Mouse (Mus musculus) gastrocnemius, postnatal 4 days (tissue): Measurements from ENCODE around the gene Mapk13. TPM values are rescaled to one million over a fixed set of nuclear protein-coding genes. Genes with fewer than 3 reads are reported as not detected.
"Not testable (repeated sequence)": the region's sequence is repeated elsewhere in the genome, so short reads cannot be mapped to it uniquely, and the experiment has no call there.

Source experiments
- DNase-seq, 2 experiments: peaks; one replicate each; pipeline ENCODE4 v3.0.0; 2021 to 2022; ENCODE audit warnings: low spot score in 2 of 2, mixed read lengths in 2 of 2
- total RNA-seq, 2 experiments: library from RNA; stranded (reverse); gene quantifications; 2 replicates each; pipeline ENCODE4 v1.2.3; 2021

Mapk13 gene
- total RNA-seq, 2 experiments from 2014 or later = 0.78 to 1.6 TPM

DNA sequence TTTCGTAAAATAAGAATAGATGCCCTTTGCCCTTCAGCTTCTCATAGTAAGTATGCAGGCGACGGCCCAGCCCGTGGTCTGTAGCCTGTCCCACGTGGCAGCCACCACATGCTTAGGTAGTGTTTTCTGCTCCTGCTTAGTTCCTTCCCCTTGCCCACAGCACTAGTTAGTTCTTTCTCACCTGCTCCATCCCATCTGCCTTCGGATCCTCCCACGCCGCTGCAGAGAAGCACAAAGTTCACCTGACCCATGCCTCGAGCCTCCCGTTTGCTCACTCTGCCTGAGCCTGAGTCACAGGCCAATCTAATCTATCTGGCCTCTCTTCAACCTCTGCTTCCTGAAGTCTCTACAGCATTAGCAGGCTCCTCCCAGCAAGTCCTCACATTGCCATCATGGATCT, 43.2 kb downstream of the Mapk13 start:
- DNase-seq = no peak

- DNase-seq = no peak
Measured at GRCm38 (mm10) chr17:28814529-28815097, 45.5 kb downstream of the Mapk13 start.

- DNase-seq = no peak
Measured at GRCm38 (mm10) chr17:28815384-28816004, 46.4 kb downstream of the Mapk13 start.

DNA sequence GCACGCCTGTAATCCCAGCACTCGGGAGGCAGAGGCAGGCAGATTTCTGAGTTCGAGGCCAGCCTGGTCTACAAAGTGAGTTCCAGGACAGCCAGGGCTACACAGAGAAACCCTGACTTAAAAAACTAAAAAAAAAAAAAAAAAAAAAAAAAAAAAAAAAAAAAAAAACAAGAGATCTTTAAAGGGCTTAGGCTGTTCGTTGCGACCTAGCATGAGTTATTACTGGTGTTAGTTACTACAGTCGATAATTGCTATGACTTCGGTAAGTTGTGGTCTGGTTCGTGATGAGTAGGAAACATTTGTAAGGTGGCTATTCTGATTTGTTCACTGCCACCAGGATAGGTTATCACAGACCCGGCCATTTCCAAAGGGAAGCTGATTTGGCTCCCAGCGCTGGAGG, 47.2 kb downstream of the Mapk13 start:
- not testable (repeated sequence) for DNase-seq

GRCm38 (mm10) chr17:28816875-28817811, 48.0 kb downstream of the Mapk13 start:
- no peak for DNase-seq

GRCm38 (mm10) chr17:28820189-28820588, 51.1 kb downstream of the Mapk13 start:
- DNase-seq = no peak

- no peak for DNase-seq
Measured at GRCm38 (mm10) chr17:28823004-28823745, 54.1 kb downstream of the Mapk13 start.

- DNase-seq = no peak
Measured at GRCm38 (mm10) chr17:28823749-28824148, 54.7 kb downstream of the Mapk13 start.

GRCm38 (mm10) chr17:28824896-28825295, 55.8 kb downstream of the Mapk13 start:
- DNase-seq = no peak

DNA sequence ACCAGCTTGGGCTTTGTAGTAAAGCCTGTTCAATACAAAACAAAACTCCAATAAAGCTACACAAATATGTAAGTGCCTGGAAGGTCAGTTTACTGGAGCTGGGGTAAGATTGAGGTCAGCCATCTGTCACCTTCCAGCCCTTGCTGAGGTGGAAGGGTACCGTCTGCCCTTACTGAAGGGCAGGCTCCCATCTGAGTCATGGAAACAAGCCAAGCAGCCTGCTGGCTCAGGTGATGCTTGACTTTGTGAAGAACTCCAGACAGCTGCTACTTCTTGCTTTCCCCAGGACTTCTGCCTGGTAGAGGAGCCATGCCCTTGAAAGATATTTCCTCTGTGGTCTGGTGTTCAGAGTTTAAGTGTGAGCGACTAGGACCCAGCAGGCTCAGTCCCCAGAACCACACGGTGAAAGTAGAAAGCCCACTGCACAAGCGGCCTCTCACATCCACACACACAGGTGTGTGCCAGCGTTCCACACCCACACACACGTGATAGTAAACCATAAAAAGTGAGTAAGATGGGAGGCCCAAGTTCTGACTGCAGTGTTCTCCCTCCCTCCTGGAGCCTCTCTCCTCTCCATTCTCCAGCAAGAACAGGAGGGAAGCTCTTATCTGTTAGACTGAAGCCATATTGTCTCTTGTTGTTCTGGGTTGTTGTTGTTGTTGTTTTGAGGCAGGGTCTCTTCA, 56.4 kb downstream of the Mapk13 start:
- no peak for DNase-seq

DNA sequence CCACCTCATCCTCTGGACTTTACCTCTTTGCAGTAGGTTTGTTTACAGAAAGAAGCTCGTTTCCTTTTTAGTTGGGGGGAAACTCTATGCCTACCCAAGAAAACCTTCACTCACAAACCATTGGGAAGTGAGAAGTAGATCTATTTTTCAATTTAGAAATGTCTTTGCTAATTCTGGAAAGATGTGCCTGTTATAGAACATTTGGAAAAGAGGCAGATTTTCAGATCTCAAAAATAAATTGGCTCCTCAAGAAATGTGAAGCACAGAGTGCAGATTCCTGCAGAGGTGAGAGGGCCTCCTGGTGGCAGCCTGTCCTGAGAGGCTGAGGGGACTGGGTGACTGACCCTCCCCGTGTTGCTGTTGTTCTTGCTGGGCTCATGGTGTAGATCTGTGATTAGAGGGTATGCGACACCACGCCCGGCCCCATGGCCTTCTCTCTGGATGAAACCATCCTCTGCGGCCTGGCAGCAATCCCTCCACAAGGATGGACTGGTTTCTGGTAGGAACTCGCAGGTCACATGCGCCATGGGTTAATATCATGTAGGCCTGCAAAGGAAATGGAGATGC, 58.7 kb downstream of the Mapk13 start:
- no peak for DNase-seq

GRCm38 (mm10) chr17:28829120-28829519, 60.0 kb downstream of the Mapk13 start:
- no peak for DNase-seq

Other genes starting within 250 kb of the Mapk13 start
- gene Armc12, start 238.5 kb upstream of the Mapk13 start, total RNA-seq = not detected
- not detected for gene Clpsl2, start 219.9 kb upstream of the Mapk13 start, total RNA-seq
- not detected for gene Clps, start 208.5 kb upstream of the Mapk13 start, total RNA-seq
- not detected for gene Lhfpl5, start 193.7 kb upstream of the Mapk13 start, total RNA-seq
- 10 to 100 TPM; 38.4 to 41.6 TPM for gene Srpk1, start 146.6 kb upstream of the Mapk13 start, total RNA-seq
- 1 to 10 TPM; 2.0 to 2.3 TPM for gene Slc26a8, start 79.1 kb upstream of the Mapk13 start, total RNA-seq
- 10 to 100 TPM; 54.8 to 61.0 TPM for gene Mapk14, start 78.0 kb upstream of the Mapk13 start, total RNA-seq
- gene AC170998.1, start 43.2 kb upstream of the Mapk13 start, total RNA-seq = 1 to 10 TPM in 1 of 2 experiments, under 1 TPM in 1; 0.81 to 1.4 TPM
- gene Brpf3, start 31.8 kb downstream of the Mapk13 start, total RNA-seq = 10 to 100 TPM; 23.1 to 24.6 TPM
- not detected for gene Pnpla1, start 89.1 kb downstream of the Mapk13 start, total RNA-seq
- under 1 TPM; 0.56 to 0.57 TPM for gene 4930539E08Rik, start 146.0 kb downstream of the Mapk13 start, total RNA-seq
- not detected for gene Pxt1, start 174.5 kb downstream of the Mapk13 start, total RNA-seq
- 10 to 100 TPM; 60.7 to 64.6 TPM for gene Kctd20, start 182.7 kb downstream of the Mapk13 start, total RNA-seq
- 10 to 100 TPM; 60.3 to 66.7 TPM for gene Stk38, start 238.7 kb downstream of the Mapk13 start, total RNA-seq